Mouse (Mus musculus) hindbrain, postnatal 0 days (tissue): Measurements from ENCODE around the gene Paqr8. TPM values are rescaled to one million over a fixed set of nuclear protein-coding genes. Genes with fewer than 3 reads are reported as not detected.
A peak's percentile ranks its signal among the peaks of the same experiment; 100 is the strongest.

Experiments
- ATAC-seq: fragments of 200-750 bp; cut with Nextera tagmentation; 2 replicates; pipeline ENCODE4 v1.8.0; 2017; ENCODE audit warnings: mild to moderate bottlenecking, moderate TSS enrichment, moderate library complexity
- DNase-seq: peaks from one replicate; pipeline ENCODE4 v3.0.0-alpha.2; 2015; ENCODE audit warnings: low spot score
- H3K27ac ChIP-seq: fragments of 300-500 bp; sonication (generic); 2 replicates; pipeline ENCODE4 v1.5.1; 2014; ENCODE audit warnings: mild to moderate bottlenecking
- H3K27me3 ChIP-seq: fragments of 300-500 bp; sonication (generic); 2 replicates; pipeline ENCODE4 v1.6.1; 2014; ENCODE audit warnings: low read length, mixed read lengths; ENCODE audit not compliant: insufficient read depth
- H3K36me3 ChIP-seq: fragments of 300-500 bp; sonication (generic); 2 replicates; pipeline ENCODE4 v1.6.1; 2014; ENCODE audit warnings: low read length, mixed read lengths; ENCODE audit not compliant: insufficient read depth
- H3K4me1 ChIP-seq: fragments of 300-500 bp; sonication (generic); 2 replicates; pipeline ENCODE4 v1.6.1; 2014; ENCODE audit warnings: antibody characterized with exemption, low read length, mixed read lengths; ENCODE audit not compliant: insufficient read depth
- H3K4me2 ChIP-seq: fragments of 300-500 bp; sonication (generic); 2 replicates; pipeline ENCODE4 v1.6.1; 2014; ENCODE audit warnings: low read depth, mild to moderate bottlenecking, low read length, moderate library complexity, mixed read lengths
- H3K4me3 ChIP-seq: fragments of 300-500 bp; sonication (generic); 2 replicates; pipeline ENCODE4 v1.5.1; 2014; ENCODE audit warnings: low read length
- H3K9ac ChIP-seq: fragments of 300-500 bp; sonication (generic); replicated peaks from 2 replicates; pipeline ENCODE4 v1.6.1; 2014; ENCODE audit warnings: mild to moderate bottlenecking, low read length, moderate library complexity, mixed read lengths
- H3K9me3 ChIP-seq: fragments of 300-500 bp; sonication (generic); 2 replicates; pipeline ENCODE4 v1.6.1; 2016; ENCODE audit warnings: low read length, mixed read lengths
- CTCF ChIP-seq: IDR thresholded peaks from 2 replicates; pipeline ENCODE4 v1.5.1; 2016; ENCODE audit warnings: antibody characterized with exemption, control low read depth, low read depth
- WGBS: fragments of 180-500 bp; shearing (Covaris S2); extraction: QIAGEN DNeasy Blood & Tissue Kit; methylation state at CpG from one replicate; pipeline ENCODE4 v1.1.7; 2014; 5-methylcytosine and 5-hydroxymethylcytosine counted together
- polyA plus RNA-seq: library from polyadenylated mRNA; unstranded; fragments of >200 nt; fragmentation: Nextera tagmentation; extraction: Ambion mirVana; gene quantifications from 2 replicates; pipeline ENCODE4 v1.2.1, GENCODE M21; 2015
- total RNA-seq: library from RNA; depleted of rRNA; stranded (reverse); fragments of >200 nt; gene quantifications from 2 replicates; pipeline ENCODE4 v1.2.3, GENCODE M21; 2014; rRNA removed

Gene Paqr8
- total RNA-seq (187 and 212 TPM in 2 replicates), polyA plus RNA-seq (47.8 and 51.6 TPM in 2 replicates)

- Histone ChIP-seq H3K4me2 (peak within 1 kb of the TSS; percentile 81), H3K9me3 (no peaks in the 10 kb centered on the region), H3K9ac (peak within 1 kb of the TSS; percentile 72), H3K4me1 (no peaks in the 10 kb centered on the region), H3K4me3 (peak within 1 kb of the TSS; percentile 66), H3K27me3 (no peaks in the 10 kb centered on the region), H3K36me3 (no peaks in the 10 kb centered on the region), H3K27ac (peak within 1 kb of the TSS; percentile 86)
- WGBS: 0% methylated on average over 35 of the region's 37 CpGs
- ATAC-seq: peak; percentile 96
- no peak for TF ChIP-seq CTCF
- DNase-seq: peak; percentile 90
Measured at GRCm38 (mm10) chr1:20890404-20890921, at the start of gene Paqr8. TSS of gene Paqr8 (plus strand) at chr1:20890606.

- Histone ChIP-seq H3K27me3 (no peaks in the 10 kb centered on the region), H3K4me1 (no peaks in the 10 kb centered on the region), H3K4me3 (no peak overlapping the region), H3K27ac (no peak overlapping the region), H3K4me2 (no peak overlapping the region), H3K36me3 (no peaks in the 10 kb centered on the region), H3K9me3 (no peaks in the 10 kb centered on the region; the same call in 1 of the 2 replicates), H3K9ac (no peak overlapping the region)
- DNase-seq (no peak), ATAC-seq (no peak)
- WGBS: 87% methylated on average over 7 of the region's 7 CpGs
- TF ChIP-seq CTCF: no peak
Measured at GRCm38 (mm10) chr1:20856924-20857902, 33.2 kb upstream of the Paqr8 start.

GRCm38 (mm10) chr1:20860775-20861174 is 29.6 kb upstream of the Paqr8 start:
- DNase-seq: no peak
- TF ChIP-seq CTCF: no peak
- Histone ChIP-seq H3K27ac (no peak overlapping the region), H3K9ac (no peak overlapping the region), H3K9me3 (no peaks in the 10 kb centered on the region), H3K27me3 (no peaks in the 10 kb centered on the region), H3K36me3 (no peaks in the 10 kb centered on the region), H3K4me3 (no peak overlapping the region), H3K4me2 (no peak overlapping the region), H3K4me1 (no peaks in the 10 kb centered on the region)
- no peak for ATAC-seq
- WGBS: 56% methylated on average over 3 of the region's 3 CpGs

GRCm38 (mm10) chr1:20861865-20862264 is 28.5 kb upstream of the Paqr8 start:
- WGBS: 81% methylated on average over 3 of the region's 3 CpGs
- DNase-seq: no peak
- Histone ChIP-seq H3K4me1 (no peaks in the 10 kb centered on the region), H3K9ac (no peak overlapping the region), H3K36me3 (no peaks in the 10 kb centered on the region), H3K27ac (no peak overlapping the region), H3K9me3 (no peaks in the 10 kb centered on the region), H3K27me3 (no peaks in the 10 kb centered on the region), H3K4me2 (no peak overlapping the region), H3K4me3 (no peak overlapping the region)
- TF ChIP-seq CTCF: no peak
- no peak for ATAC-seq

GRCm38 (mm10) chr1:20863452-20864172 is 26.8 kb upstream of the Paqr8 start:
- H3K4me2 ChIP-seq: no peak overlapping the region
- WGBS: 92% methylated on average over 5 of the region's 5 CpGs
- no peak for ATAC-seq
- H3K4me3 ChIP-seq: no peak overlapping the region
- no peaks in the 10 kb centered on the region for H3K9me3 ChIP-seq
- no peaks in the 10 kb centered on the region; the same call in 1 of the 2 replicates for H3K4me1 ChIP-seq
- no peak for DNase-seq
- no peak for TF ChIP-seq CTCF
- H3K27ac ChIP-seq: no peak overlapping the region
- H3K27me3 ChIP-seq: no peaks in the 10 kb centered on the region
- no peaks in the 10 kb centered on the region for H3K36me3 ChIP-seq
- no peak overlapping the region for H3K9ac ChIP-seq

GRCm38 (mm10) chr1:20867241-20867902 is 23.0 kb upstream of the Paqr8 start:
- H3K27ac ChIP-seq: peak overlapping the region; percentile 52; the same call in 1 of the 2 replicates
- WGBS: 9% methylated on average over 8 of the region's 8 CpGs
- no peak overlapping the region for H3K4me2 ChIP-seq
- no peaks in the 10 kb centered on the region; the same call in 1 of the 2 replicates for H3K4me1 ChIP-seq
- no peaks in the 10 kb centered on the region for H3K27me3 ChIP-seq
- ATAC-seq (peak; percentile 93), DNase-seq (peak; percentile 84)
- TF ChIP-seq CTCF: no peak
- H3K9me3 ChIP-seq: no peaks in the 10 kb centered on the region
- no peaks in the 10 kb centered on the region for H3K36me3 ChIP-seq
- H3K9ac ChIP-seq: no peak overlapping the region
- H3K4me3 ChIP-seq: no peak overlapping the region
